In the genomic region with DNA sequence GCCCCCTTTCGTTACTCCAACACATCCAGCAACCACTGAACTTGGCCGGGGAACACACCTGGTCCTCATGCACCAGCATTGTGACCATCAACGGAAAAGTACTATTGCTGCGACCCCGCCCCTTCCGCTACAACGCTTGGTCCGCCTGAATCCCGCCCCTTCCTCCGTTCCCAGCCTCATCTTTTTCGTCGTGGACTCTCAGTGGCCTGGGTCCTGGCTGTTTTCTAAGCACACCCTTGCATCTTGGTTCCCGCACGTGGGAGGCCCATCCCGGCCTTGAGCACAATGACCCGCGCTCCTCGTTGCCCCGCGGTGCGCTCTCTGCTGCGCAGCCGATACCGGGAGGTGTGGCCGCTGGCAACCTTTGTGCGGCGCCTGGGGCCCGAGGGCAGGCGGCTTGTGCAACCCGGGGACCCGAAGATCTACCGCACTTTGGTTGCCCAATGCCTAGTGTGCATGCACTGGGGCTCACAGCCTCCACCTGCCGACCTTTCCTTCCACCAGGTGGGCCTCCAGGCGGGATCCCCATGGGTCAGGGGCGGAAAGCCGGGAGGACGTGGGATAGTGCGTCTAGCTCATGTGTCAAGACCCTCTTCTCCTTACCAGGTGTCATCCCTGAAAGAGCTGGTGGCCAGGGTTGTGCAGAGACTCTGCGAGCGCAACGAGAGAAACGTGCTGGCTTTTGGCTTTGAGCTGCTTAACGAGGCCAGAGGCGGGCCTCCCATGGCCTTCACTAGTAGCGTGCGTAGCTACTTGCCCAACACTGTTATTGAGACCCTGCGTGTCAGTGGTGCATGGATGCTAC, we compare ENCODE assay signal across 8 mouse cellular contexts. TPM values are rescaled to one million over a fixed set of nuclear protein-coding genes. Genes with fewer than 3 reads are reported as not detected.
DNase-seq lines count a peak whose midpoint lies in the region; ATAC-seq lines count a peak whose summit lies in the region.

TSS of gene Tert (plus strand) at position 167 of the 805 bp plus-strand sequence.

- H3K9ac ChIP-seq in forebrain, embryonic 13.5 days: peak within 1 kb of the TSS; percentile 76
- peak within 1 kb of the TSS; percentile 75 for H3K9ac ChIP-seq in hindbrain, embryonic 14.5 days

- H3K4me3 ChIP-seq in forebrain, embryonic 13.5 days: peak within 1 kb of the TSS; percentile 55
- H3K4me3 ChIP-seq in hindbrain, embryonic 14.5 days (replicated peaks; ENCODE audit: low read length): peak within 1 kb of the TSS; percentile 49

- peak within 1 kb of the TSS; percentile 76 for H3K4me2 ChIP-seq in forebrain, embryonic 13.5 days
- peak within 1 kb of the TSS; percentile 93 for H3K4me2 ChIP-seq in hindbrain, embryonic 14.5 days (replicated peaks)

- peak; percentile 88 for ATAC-seq in forebrain, embryonic 13.5 days
- ATAC-seq in hindbrain, embryonic 14.5 days (ENCODE audit: low FRiP score): peak; percentile 86
- peak; percentile 75 for ATAC-seq in megakaryocyte progenitor cell, adult 5-6 weeks (replicated peaks; ENCODE audit: poor library complexity)

- intact Hi-C loops in left cerebral cortex, postnatal 14 days (cut with DNase I): no loop called here

- H3K4me1 ChIP-seq in forebrain, embryonic 13.5 days: peaks cover 36% of the 10 kb centered on the region
- peaks cover 28% of the 10 kb centered on the region for H3K4me1 ChIP-seq in hindbrain, embryonic 14.5 days (replicated peaks; ENCODE audit: control insufficient read depth, insufficient read depth, low read length)

- peaks cover 8% of the 10 kb centered on the region for H3K36me3 ChIP-seq in forebrain, embryonic 13.5 days (ENCODE audit: poor library complexity, severe bottlenecking)
- peaks cover 10% of the 10 kb centered on the region for H3K36me3 ChIP-seq in hindbrain, embryonic 14.5 days (replicated peaks; ENCODE audit: control insufficient read depth, insufficient read depth)

- 8% methylated on average over 47 of the region's 47 CpGs for WGBS in forebrain, embryonic 13.5 days
- 9% methylated on average over 47 of the region's 47 CpGs for WGBS in hindbrain, embryonic 14.5 days

- peak; percentile 40 for DNase-seq in Muller cell, postnatal 12 days (ENCODE audit: inconsistent ontology term)
- DNase-seq in c-Kit-positive CD71-positive TER-119-negative erythroid progenitor cells, embryonic 14.5 days (ENCODE audit: low read depth): peak; percentile 9
- DNase-seq in hindbrain, embryonic 14.5 days (ENCODE audit: low spot score): peak; percentile 65
- peak; percentile 27 to 49 for DNase-seq in left cerebral cortex, postnatal 14 days (ENCODE audit: low spot score in 2 of 2)
- peak; percentile 28 for DNase-seq in right cerebral cortex, postnatal 25 days
- DNase-seq in adipocyte (ENCODE audit: low spot score): no peak

- no peaks in the 10 kb centered on the region for H3K9me3 ChIP-seq in forebrain, embryonic 13.5 days (replicated peaks)
- no peaks in the 10 kb centered on the region for H3K9me3 ChIP-seq in hindbrain, embryonic 14.5 days (ENCODE audit: control insufficient read depth, low read length)

- H3K27me3 ChIP-seq in forebrain, embryonic 13.5 days: no peaks in the 10 kb centered on the region
- H3K27me3 ChIP-seq in hindbrain, embryonic 14.5 days (ENCODE audit: control insufficient read depth, insufficient read depth, low read length): no peaks in the 10 kb centered on the region

- no peak within 1 kb of the TSS for H3K27ac ChIP-seq in forebrain, embryonic 13.5 days
- H3K27ac ChIP-seq in hindbrain, embryonic 14.5 days: no peak within 1 kb of the TSS

RNA-seq across cellular contexts. Expression of gene Tert, which starts in this region (rescaled TPM):
- polyA plus RNA-seq in forebrain, embryonic 13.5 days (2015; fragmentation: Nextera tagmentation; extraction: Ambion mirVana): 5.6 and 5.9 TPM in 2 replicates
- polyA plus RNA-seq in hindbrain, embryonic 14.5 days (2014; fragmentation: Nextera tagmentation; extraction: Ambion mirVana): 3.0 and 4.1 TPM in 2 replicates
- 1 to 10 TPM; 2.3 to 2.9 TPM for total RNA-seq in left cerebral cortex, postnatal 14 days (2021)
- total RNA-seq in megakaryocyte progenitor cell, adult 5-6 weeks (2015): 0.10 and 1.6 TPM in 2 replicates
- 0.21 and 0.41 TPM in 2 replicates for total RNA-seq in megakaryocyte progenitor cell, adult 5-6 weeks (2017)
